Mouse (Mus musculus) olfactory bulb, adult 2 months (tissue): Measurements from ENCODE around the gene Klhl29. TPM values are rescaled to one million over a fixed set of nuclear protein-coding genes. Genes with fewer than 3 reads are reported as not detected.
A peak's percentile ranks its signal among the peaks of the same experiment; 100 is the strongest.

ENCODE experiments used
- H3K27ac ChIP-seq: fragments of 200-500 bp; 2 replicates; pipeline ENCODE4 v1.5.1; 2012; ENCODE audit warnings: low read depth, low read length; ENCODE audit not compliant: insufficient read depth
- H3K4me1 ChIP-seq: fragments of 200-500 bp; 2 replicates; pipeline ENCODE4 v1.6.1; 2012; ENCODE audit warnings: low read length; ENCODE audit not compliant: control insufficient read depth, insufficient read depth
- H3K4me3 ChIP-seq: fragments of 200-500 bp; 2 replicates; pipeline ENCODE4 v1.5.1; 2012; ENCODE audit warnings: mild to moderate bottlenecking, low read depth, low read length, moderate library complexity; ENCODE audit not compliant: insufficient read depth
- CTCF ChIP-seq: fragments of 200-500 bp; IDR thresholded peaks from 2 replicates; pipeline ENCODE4 v1.5.1; 2012; ENCODE audit warnings: low read depth, mild to moderate bottlenecking, low read length, moderate library complexity; ENCODE audit not compliant: insufficient read depth
- POLR2A ChIP-seq: fragments of 200-500 bp; IDR thresholded peaks from 2 replicates; pipeline ENCODE4 v1.6.1; 2012; ENCODE audit warnings: mild to moderate bottlenecking, low read depth, low read length, moderate library complexity; ENCODE audit not compliant: insufficient read depth
- WGBS: fragments of 180-500 bp; shearing (Covaris S2); methylation state at CpG from one replicate; pipeline ENCODE4 v1.1.7; 2018; 5-methylcytosine and 5-hydroxymethylcytosine counted together
- polyA plus RNA-seq: library from polyadenylated mRNA; stranded (reverse); fragments of >200 nt; gene quantifications from 2 replicates; pipeline ENCODE4 v1.2.4, GENCODE M21; 2012; ENCODE audit warnings: low replicate concordance; ENCODE audit not compliant: missing spikeins, insufficient read depth, insufficient read length

Klhl29 gene
- polyA plus RNA-seq, 1 experiment: not detected

DNA sequence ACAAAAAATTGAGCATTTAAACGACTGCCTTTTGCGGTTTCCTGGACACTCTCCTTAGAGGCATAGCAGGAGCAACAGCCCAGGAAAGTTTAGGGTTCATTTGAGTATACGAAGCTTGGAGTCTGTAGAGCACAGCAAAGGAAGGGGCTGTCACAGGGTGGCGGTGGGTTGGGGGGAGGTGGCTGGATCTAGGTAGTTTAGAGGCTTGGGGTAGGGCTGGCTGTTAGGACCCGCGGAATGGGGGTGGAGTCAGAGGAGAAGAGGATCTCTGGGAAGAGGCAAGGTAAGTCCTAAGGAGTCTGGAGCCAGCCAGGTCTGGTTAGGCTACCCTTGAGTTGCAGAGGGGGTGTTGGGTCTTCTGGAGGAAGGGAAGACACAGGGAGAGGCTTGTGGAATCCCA lies 255.2 kb downstream of the Klhl29 start:
- Histone ChIP-seq H3K4me3 (no peak overlapping the region), H3K4me1 (peaks cover 28% of the 10 kb centered on the region), H3K27ac (no peak overlapping the region)
- TF ChIP-seq CTCF (no peak), POLR2A (no peak)
- 41% methylated on average over 6 of the region's 6 CpGs for WGBS

DNA sequence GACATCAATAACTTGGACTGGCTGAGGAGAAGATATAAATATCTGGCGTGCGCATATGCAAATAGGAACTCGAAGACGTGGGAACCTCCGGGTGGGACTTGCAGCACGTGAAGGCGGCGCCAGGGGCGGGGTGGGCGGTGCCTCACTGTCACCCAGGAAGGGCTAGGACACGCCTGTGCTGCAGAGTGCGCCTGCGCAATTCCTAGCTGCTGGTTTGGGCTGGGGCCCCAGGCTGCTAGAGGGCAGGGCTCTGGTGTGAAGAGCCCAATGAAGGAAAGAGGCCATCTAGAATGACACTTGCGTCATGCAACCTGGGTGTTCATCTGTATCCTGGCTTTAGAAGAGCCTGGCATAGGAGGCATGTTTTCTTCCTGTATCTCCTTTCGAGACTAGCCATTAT lies 255.8 kb downstream of the Klhl29 start:
- WGBS: 8% methylated on average over 15 of the region's 15 CpGs
- Histone ChIP-seq H3K4me1 (peaks cover 28% of the 10 kb centered on the region), H3K27ac (no peak overlapping the region), H3K4me3 (peak overlapping the region; percentile 24; the same call in 1 of the 2 replicates)
- no peak for TF ChIP-seq POLR2A
- TF ChIP-seq CTCF: no peak

DNA sequence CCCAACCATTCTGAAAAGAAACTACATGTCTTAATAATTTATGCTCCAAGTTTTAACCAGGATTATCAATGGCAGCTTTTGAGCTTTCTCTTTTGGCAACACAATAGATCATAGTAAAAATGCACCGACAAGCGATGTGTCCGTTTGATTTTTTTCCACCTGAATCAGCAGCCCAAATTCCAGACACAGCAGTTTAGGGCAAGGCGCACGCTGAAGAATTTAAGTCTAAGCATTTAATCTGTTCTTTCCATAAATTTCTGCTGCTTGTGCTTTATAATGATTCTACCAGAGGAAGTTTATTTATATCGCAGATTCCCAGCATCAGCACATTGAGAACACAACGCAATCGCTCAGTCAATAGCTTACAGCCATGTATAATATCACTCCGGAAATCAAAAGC lies 256.2 kb downstream of the Klhl29 start:
- no peak overlapping the region for H3K27ac ChIP-seq
- WGBS: 25% methylated on average over 9 of the region's 9 CpGs
- TF ChIP-seq CTCF: no peak
- TF ChIP-seq POLR2A: no peak
- H3K4me3 ChIP-seq: 0 out of 2 replicates have a peak overlapping the region, but pooled peaks have one; percentile 24
- H3K4me1 ChIP-seq: peaks cover 28% of the 10 kb centered on the region

DNA sequence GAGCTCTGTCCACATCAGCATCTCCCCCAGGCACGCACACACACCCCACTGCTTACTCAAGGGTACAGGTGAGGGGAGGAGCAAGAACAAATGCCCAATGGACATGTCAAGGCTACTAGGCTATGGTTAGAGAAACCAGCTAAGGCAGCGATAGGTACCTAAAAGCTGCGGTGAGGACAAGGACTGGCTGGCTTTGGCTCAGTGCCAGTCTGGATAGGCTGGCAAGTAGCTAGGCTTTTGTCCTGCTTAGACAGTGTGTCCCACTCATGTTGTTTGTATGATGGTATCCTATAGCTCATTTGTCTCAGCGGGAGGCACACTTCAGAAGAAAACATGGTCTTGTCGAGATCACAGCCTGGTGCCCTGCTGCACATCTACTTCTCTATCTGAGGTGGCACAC lies 258.9 kb downstream of the Klhl29 start:
- no peak overlapping the region for H3K27ac ChIP-seq
- TF ChIP-seq POLR2A (no peak), CTCF (no peak)
- peaks cover 11% of the 10 kb centered on the region for H3K4me1 ChIP-seq
- WGBS: 64% methylated on average over 5 of the region's 5 CpGs
- no peak overlapping the region for H3K4me3 ChIP-seq

DNA sequence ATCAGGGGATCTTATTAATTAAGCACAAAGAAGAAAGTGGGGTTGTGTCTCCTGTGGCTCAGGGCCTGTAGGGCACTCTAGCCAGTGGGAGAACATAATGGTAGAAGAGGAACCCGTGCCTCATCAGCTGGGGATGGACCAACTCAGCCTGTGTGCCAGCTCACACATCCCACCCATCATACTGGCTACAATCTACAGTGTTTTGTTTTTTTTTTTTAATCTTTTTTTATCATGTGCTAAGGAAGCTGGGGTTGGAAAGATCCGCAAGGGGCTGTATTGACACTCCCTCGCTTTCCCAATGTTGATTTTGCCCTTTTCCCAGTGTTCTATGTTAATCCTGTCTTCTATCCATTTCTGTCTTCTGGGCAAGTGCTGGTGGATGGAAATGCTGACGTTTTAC lies 260.9 kb downstream of the Klhl29 start:
- Histone ChIP-seq H3K27ac (no peak overlapping the region), H3K4me3 (no peak overlapping the region), H3K4me1 (no peaks in the 10 kb centered on the region)
- TF ChIP-seq CTCF: no peak
- no peak for TF ChIP-seq POLR2A
- 86% methylated on average over 4 of the region's 4 CpGs for WGBS

DNA sequence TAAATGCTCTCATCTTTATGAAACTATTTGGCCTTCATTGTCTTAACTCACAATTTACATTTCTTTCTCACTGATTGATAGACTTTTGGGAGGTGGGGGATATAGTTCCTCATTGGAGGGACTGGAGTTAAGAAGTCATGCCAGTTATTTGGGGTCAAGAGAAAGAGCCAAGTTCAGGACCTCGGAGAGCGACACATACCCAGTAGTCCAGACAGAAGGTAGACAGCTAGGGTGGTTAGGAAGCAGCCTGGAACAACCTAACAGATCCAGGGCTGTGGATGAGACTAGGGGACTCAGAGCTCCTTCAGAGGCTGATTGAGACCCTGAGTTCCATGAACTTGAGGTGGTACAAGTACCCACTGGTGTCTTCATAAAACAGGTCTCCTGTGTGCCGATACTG lies 264.1 kb downstream of the Klhl29 start:
- H3K27ac ChIP-seq: no peak overlapping the region
- H3K4me3 ChIP-seq: no peak overlapping the region
- no peak for TF ChIP-seq CTCF
- TF ChIP-seq POLR2A: no peak
- no peaks in the 10 kb centered on the region for H3K4me1 ChIP-seq
- 77% methylated on average over 3 of the region's 3 CpGs for WGBS

DNA sequence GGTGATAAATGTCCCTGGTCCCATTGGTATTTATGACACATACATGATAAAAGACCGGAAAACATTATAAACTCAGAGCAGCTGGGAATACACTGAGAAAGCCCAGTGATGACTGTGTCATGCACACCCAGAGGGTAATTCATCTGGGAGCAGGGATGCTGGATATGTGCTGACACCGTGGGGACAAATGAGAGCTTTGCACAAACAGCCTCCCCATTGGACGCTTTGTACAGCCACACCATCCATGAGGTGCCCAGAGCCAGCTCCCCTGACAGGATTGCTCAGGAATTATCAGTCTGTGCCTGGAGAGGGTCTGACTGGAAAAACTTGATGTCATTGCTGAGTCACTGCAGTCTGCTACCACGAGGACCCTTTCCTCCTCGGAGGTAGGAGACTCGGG lies 266.9 kb downstream of the Klhl29 start:
- no peak for TF ChIP-seq CTCF
- no peak for TF ChIP-seq POLR2A
- WGBS: 59% methylated on average over 6 of the region's 6 CpGs
- H3K4me1 ChIP-seq: no peaks in the 10 kb centered on the region
- no peak overlapping the region for H3K4me3 ChIP-seq
- no peak overlapping the region for H3K27ac ChIP-seq

DNA sequence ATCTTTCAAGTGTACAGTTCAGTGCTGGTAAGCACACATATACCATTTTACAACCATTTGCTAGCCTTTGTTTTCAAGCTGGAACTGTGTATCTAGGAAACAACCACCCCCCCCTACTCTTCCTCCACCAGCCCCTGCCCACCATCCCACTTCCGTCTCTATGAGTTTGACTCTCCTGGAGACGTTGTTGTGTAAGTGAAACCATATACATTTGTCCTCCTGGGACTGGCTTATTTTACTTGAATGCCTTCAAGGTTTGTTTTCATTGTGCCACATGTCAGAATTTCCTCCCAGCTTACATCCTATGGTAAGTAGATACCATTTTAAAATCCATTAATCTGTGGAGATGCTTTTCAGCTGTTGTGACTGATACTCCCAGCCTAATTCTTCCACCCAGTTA lies 267.7 kb downstream of the Klhl29 start:
- H3K27ac ChIP-seq: no peak overlapping the region
- 86% methylated on average over 2 of the region's 2 CpGs for WGBS
- TF ChIP-seq POLR2A (no peak), CTCF (no peak)

DNA sequence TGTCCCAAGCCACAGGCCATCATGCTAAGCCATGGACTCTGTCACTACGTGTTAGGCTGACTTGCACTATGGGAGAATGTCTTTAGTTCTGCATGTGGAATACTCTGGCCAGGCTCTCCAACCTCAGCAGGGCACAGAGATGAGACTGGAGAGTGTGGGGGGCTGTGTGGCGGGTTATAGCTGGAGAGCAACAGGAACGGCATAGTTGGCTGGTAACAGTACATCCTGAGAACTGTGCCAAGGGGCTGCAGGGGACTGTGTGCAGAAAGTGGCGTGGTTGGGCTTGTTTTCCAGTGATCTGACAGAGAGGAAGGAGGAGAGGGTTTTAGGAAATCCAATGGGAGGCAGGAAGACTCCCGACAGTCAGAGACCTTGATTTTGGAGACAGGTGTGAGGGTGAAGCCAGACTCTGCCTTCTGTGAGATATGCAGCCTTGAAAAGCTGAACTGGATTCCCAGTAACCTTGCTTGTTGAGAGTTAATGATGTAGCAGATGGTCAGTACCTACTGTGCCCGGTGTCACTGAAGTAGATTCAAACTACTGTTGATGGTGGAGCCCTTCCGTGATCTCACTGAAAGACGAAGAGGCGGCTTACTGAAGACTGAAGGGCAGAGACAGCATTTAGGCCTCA lies 270.9 kb downstream of the Klhl29 start:
- Histone ChIP-seq H3K4me3 (no peak overlapping the region), H3K27ac (no peak overlapping the region), H3K4me1 (peaks cover 5% of the 10 kb centered on the region)
- TF ChIP-seq CTCF (no peak), POLR2A (no peak)
- WGBS: 86% methylated on average over 9 of the region's 9 CpGs

More for the DNA sequence above, 267.7 kb downstream of the Klhl29 start:
- H3K4me1 ChIP-seq: no peaks in the 10 kb centered on the region
- no peak overlapping the region for H3K4me3 ChIP-seq

DNA sequence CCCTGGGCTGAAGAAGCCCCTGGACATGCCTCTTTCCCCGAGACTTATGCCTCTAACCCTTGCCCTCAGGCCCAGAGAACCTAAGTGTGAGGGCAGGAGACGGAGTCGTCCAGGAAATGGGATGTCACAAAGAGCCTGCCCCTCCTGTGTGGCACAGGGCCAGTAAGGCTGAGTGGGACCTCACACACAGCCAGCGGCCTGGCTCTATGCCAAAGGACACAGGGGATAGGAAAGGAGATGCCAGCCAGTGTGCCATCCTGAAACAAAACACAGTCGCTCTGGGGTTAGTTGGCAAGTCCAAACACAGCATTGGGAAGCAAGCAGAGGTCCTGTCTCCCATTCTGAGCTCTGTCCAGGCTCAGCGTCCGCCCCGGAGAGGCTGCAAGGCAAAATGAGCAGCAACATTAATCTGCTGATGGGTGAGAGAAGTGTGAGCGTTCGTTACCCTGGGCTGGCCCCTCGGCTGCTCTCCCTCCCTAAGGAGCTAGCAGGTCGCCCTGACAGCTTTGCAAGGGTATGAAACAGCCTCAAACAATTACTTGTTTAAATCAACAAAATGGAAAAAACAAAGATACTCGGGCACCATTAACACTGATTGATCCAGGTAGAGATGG lies 274.0 kb downstream of the Klhl29 start:
- no peak overlapping the region for H3K27ac ChIP-seq
- TF ChIP-seq CTCF (no peak), POLR2A (no peak)
- 60% methylated on average over 13 of the region's 13 CpGs for WGBS
- H3K4me1 ChIP-seq: peaks cover 5% of the 10 kb centered on the region
- no peak overlapping the region for H3K4me3 ChIP-seq
